ENCODE assay signal across 10 mouse cellular contexts in genomic region chr17:78298967-78299540, GRCm38 (mm10).
DNase-seq lines count a peak whose midpoint lies in the region; ATAC-seq and TF ChIP-seq lines count a peak whose summit lies in the region.
"Had no signal": no experiment of that assay in that cellular context is flagged by ENCODE, and none has a peak within 500 bp of the region (broad histone marks: within the 10 kb centered on the region; RNA-seq: fewer than 3 reads in every experiment).

No protein-coding gene starts in this region.

- 57% methylated on average over 8 of the region's 8 CpGs for WGBS in neural tube, embryonic 11.5 days
- WGBS in neural tube, embryonic 15.5 days, result 57% methylated on average over 8 of the region's 8 CpGs
- WGBS in lung, postnatal 0 days, result 35% methylated on average over 8 of the region's 8 CpGs

- intact Hi-C loops in left cerebral cortex, postnatal 10 days (cut with DNase I), result no loop called here

- H3K27me3 ChIP-seq in neural tube, embryonic 11.5 days (ENCODE audit: control insufficient read depth, insufficient read depth, low read length), result no peaks in the 10 kb centered on the region
- H3K27me3 ChIP-seq in neural tube, embryonic 15.5 days (replicated peaks), result no peaks in the 10 kb centered on the region
- peaks cover 7% of the 10 kb centered on the region; the same call in 1 of the 2 replicates for H3K27me3 ChIP-seq in lung, postnatal 0 days (replicated peaks; ENCODE audit: insufficient read depth, low read length)
- H3K27me3 ChIP-seq: embryonic facial prominence, embryonic 12.5 days had no signal

- H3K4me3 ChIP-seq in neural tube, embryonic 11.5 days (ENCODE audit: low read depth, low read length), result no peak overlapping the region
- no peak overlapping the region for H3K4me3 ChIP-seq in neural tube, embryonic 15.5 days (replicated peaks)
- no peak overlapping the region for H3K4me3 ChIP-seq in lung, postnatal 0 days (ENCODE audit: low read depth, low read length)
- H3K4me3 ChIP-seq: embryonic facial prominence, embryonic 12.5 days had no signal

- TF ChIP-seq EP300 in lung, postnatal 0 days (IDR thresholded peaks at IDR 0.05), result no peak

- peaks cover 3% of the 10 kb centered on the region; the same call in 1 of the 2 replicates for H3K4me1 ChIP-seq in neural tube, embryonic 11.5 days (ENCODE audit: control insufficient read depth, insufficient read depth, low read length)
- H3K4me1 ChIP-seq in neural tube, embryonic 15.5 days, result no peaks in the 10 kb centered on the region; the same call in 1 of the 2 replicates
- H3K4me1 ChIP-seq in lung, postnatal 0 days (ENCODE audit: insufficient read depth, low read depth, low read length), result 0 out of 2 replicates have a peak, but pooled peaks cover 2% of the 10 kb centered on the region

- H3K4me2 ChIP-seq in neural tube, embryonic 11.5 days (ENCODE audit: low read depth), result no peak overlapping the region
- no peak overlapping the region for H3K4me2 ChIP-seq in neural tube, embryonic 15.5 days
- no peak overlapping the region for H3K4me2 ChIP-seq in lung, postnatal 0 days (replicated peaks; ENCODE audit: low read depth, low read length)
- H3K4me2 ChIP-seq: embryonic facial prominence, embryonic 12.5 days had no signal

- ATAC-seq in neural tube, embryonic 11.5 days (ENCODE audit: insufficient read depth, low FRiP score, low TSS enrichment), result no peak
- no peak for ATAC-seq in neural tube, embryonic 15.5 days (ENCODE audit: low FRiP score)
- ATAC-seq in lung, postnatal 0 days, result peak; percentile 79

- no peak for TF ChIP-seq CTCF in lung, postnatal 0 days (IDR thresholded peaks at IDR 0.05)

- H3K9me3 ChIP-seq in neural tube, embryonic 11.5 days (ENCODE audit: control insufficient read depth, low read length), result no peaks in the 10 kb centered on the region
- no peaks in the 10 kb centered on the region for H3K9me3 ChIP-seq in neural tube, embryonic 15.5 days (replicated peaks)
- no peaks in the 10 kb centered on the region for H3K9me3 ChIP-seq in lung, postnatal 0 days (ENCODE audit: low read length)
- H3K9me3 ChIP-seq: embryonic facial prominence, embryonic 12.5 days had no signal

- H3K36me3 ChIP-seq in neural tube, embryonic 11.5 days (ENCODE audit: control insufficient read depth, insufficient read depth, low read length), result no peaks in the 10 kb centered on the region
- no peaks in the 10 kb centered on the region for H3K36me3 ChIP-seq in neural tube, embryonic 15.5 days
- no peaks in the 10 kb centered on the region for H3K36me3 ChIP-seq in lung, postnatal 0 days (ENCODE audit: insufficient read depth, low read length)

- H3K27ac ChIP-seq in neural tube, embryonic 11.5 days (ENCODE audit: low read depth, low read length), result no peak overlapping the region
- H3K27ac ChIP-seq in neural tube, embryonic 15.5 days (replicated peaks), result no peak overlapping the region
- no peak overlapping the region for H3K27ac ChIP-seq in lung, postnatal 0 days (ENCODE audit: low read length)
- H3K27ac ChIP-seq: embryonic facial prominence, embryonic 12.5 days had no signal

- H3K9ac ChIP-seq in neural tube, embryonic 11.5 days (ENCODE audit: low read length), result no peak overlapping the region
- no peak overlapping the region for H3K9ac ChIP-seq in neural tube, embryonic 15.5 days (replicated peaks)
- no peak overlapping the region for H3K9ac ChIP-seq in lung, postnatal 0 days (replicated peaks; ENCODE audit: low read depth)
- H3K9ac ChIP-seq: embryonic facial prominence, embryonic 12.5 days had no signal

- DNase-seq in adrenal gland, adult 2 months, result peak; percentile 13
- DNase-seq in adrenal gland, postnatal 10 days, result no peak
- DNase-seq in neural tube, embryonic 11.5 days (ENCODE audit: low spot score), result peak; percentile 53
- peak; percentile 62 for DNase-seq in lung, postnatal 0 days (ENCODE audit: low spot score)
- DNase-seq in left cerebral cortex, postnatal 10 days (ENCODE audit: extremely low spot score in 1 of 2, low spot score in 2 of 2), result no peak
- no peak for DNase-seq in frontal cortex, postnatal 36 days (ENCODE audit: low spot score in 2 of 2)
- no peak for DNase-seq in urinary bladder, postnatal 14 days (ENCODE audit: low spot score)
- DNase-seq: adrenal gland, postnatal 14 days had no signal

Comparison
In these comparisons a context has a peak if more than half of its experiments do, and no peak if none do; other contexts are left out.
1. DNase-seq: peak in adrenal gland, adult 2 months (single experiment), neural tube, embryonic 11.5 days (single experiment) and lung, postnatal 0 days (single experiment); none in adrenal gland, postnatal 10 days (single experiment), left cerebral cortex, postnatal 10 days (0 of 2), frontal cortex, postnatal 36 days (0 of 2) and urinary bladder, postnatal 14 days (single experiment).